Mouse (Mus musculus): ENCODE data around the gene Hsph1.

DNA sequence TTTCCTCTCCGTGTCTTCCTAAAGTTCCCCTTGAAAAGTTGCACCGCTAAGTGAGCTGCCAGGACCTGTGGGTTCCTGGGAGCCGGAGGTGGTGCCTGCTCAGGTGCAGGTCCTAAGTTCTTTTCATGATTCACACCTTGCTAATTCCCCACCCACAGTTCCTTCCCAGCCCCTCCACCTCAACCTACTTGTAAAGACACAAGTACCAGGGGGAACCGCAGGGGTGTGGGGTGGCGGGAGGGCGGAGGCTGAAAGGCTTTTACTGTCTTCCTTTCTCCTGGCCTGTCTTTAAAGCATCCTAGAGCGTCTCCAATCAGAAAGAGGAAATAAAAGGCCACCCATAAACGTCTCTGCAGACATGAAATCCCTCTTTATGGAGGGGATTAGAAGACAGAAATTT, 52.7 kb downstream of the Hsph1 start:
- no peak for TF ChIP-seq CTCF (IDR thresholded peaks at IDR 0.05; ENCODE audit: low read depth)
- TF ChIP-seq EP300 (optimal IDR thresholded peaks at IDR 0.05) = no peak

Data from stomach, postnatal 0 days (tissue).